Mouse (Mus musculus) left cerebral cortex, postnatal 25 days (tissue): ENCODE results near the gene Emc1. TPM values are rescaled to one million over a fixed set of nuclear protein-coding genes. Genes with fewer than 3 reads are reported as not detected.

Experiments used
- DNase-seq, 2 experiments: peaks; one replicate each; pipeline ENCODE4 v3.0.0; 2022; ENCODE audit warnings: low spot score in 2 of 2, mixed read lengths in 1 of 2
- intact Hi-C: fragments of 180-260 bp; cut with DNase I; formaldehyde crosslinking; loops from one replicate; pipeline ENCODE4 v1.15.1; 2025
- total RNA-seq, 2 experiments: library from RNA; stranded (reverse); gene quantifications; 2 replicates each; pipeline ENCODE4 v1.2.3; 2021

Emc1 gene
- total RNA-seq: 10 to 100 TPM; 80.2 to 86.8 TPM

DNA sequence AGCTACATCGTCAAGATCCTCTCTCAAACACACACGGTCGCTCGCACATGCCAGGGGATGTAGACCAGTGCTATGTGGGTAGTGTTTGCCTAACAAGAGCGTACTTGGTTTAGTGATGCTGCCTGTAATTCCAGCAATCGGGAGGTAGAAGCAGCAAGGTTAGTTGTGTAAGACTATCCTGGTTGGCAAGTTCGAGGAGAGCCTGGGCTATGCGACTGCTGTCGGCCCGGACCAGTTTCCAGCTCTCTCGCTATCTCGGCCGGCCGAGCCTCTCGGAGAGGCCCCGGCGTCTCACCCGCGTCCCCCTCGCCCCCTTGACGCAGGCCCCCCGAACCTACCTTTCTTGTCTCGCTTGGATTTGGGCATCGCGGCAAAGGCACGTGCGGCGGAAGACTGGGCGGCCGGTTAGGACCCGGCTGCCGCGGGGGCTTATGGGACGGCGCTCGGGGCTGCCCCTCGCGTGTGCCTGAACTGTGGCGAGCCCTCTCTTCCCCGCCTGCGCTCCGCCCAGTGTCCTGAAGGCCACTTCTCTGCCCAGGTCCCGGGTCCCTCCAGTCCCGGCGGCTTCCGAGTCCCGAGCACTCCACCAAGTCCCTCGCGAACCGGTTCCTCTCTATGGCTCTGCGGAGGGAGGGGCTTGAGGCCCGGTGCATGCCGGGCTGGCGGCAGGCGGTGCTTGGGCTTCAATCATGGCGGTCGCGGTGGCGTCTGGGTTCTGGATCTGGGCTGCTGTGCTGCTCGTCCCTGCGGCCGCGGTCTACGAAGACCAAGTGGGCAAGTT lies at the start of gene Emc1, which contains the start of the genes Mrto4 and Ubr4:
Gene Emc1, plus strand, starts transcription at position 657 of the 781 bp plus-strand sequence.
Gene Mrto4, minus strand, starts transcription at position 646 of the 781 bp plus-strand sequence.
Gene Ubr4, plus strand, starts transcription at position 679 of the 781 bp plus-strand sequence.
- intact Hi-C loops: loop anchor here (1.0 kb wide), 2 partner anchors 28 to 42 kb away; partner anchors contain the start of genes Akr7a5 and Pqlc2
- peak; percentile 88 to 89 for DNase-seq

DNA sequence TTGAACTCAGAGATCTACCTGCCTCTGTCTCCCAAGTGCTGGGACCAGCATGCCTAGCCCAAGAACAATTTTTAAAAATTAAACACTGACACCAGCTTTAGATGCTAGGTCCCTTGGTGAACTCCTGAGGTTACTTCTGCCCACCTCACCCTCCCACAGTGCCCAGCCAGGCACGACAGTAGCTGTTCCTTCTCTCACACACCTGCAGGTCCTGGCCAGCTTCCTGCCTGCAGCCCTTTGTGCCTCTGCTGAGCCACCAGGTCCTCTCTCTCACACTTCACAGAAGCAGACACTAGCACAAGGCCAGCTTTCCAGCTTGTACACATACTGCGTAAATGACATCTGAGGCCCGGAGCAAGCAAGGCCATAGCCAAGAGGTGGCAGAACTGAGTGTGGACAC lies 46.9 kb upstream of the Emc1 start:
- DNase-seq: no peak
- intact Hi-C loops: no loop called here

DNA sequence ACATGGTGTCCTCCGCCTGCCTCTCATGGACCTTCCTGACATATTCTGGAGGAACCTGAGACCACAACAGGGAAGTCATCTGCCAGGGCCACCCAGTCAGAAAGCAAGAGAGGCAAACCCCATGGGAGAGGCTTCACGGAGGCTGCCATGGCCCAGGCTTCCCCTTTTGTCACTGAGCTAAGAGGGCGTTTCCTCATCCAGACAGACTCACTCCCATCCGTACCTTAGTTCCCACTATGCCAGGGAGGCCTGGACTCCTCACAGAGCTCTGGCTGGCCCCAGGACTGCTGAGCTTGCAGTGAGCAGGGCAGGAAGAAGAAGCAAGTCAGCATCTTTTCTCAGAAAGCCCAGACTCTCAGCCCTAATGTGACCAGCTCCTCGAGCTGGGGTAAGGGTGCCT lies 44.5 kb upstream of the Emc1 start:
- intact Hi-C loops: no loop called here
- no peak for DNase-seq

DNA sequence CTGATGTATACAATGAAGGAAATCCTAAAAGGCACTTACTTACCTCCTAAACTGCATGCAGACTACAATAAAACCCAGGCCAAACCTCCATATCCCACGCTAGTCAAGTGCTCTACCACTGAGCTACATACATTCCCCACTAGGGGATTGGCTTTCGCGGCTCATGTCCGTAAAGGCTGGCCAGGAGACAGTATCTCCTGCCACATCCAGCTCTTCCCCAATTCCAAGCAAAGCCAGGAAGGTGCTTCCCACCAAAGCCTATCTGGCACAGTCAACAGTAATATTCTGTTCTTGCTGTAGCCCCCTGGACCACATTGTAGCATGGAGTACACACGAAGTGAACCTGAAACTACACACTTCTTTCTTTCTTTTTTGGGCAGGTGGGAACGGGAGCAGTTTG lies 42.7 kb upstream of the Emc1 start:
- no peak for DNase-seq
- intact Hi-C loops: loop anchor here (1.0 kb wide), 2 partner anchors 43 to 117 kb away; partner anchors contain the start of genes Capzb, Emc1, Mrto4 and Ubr4

DNA sequence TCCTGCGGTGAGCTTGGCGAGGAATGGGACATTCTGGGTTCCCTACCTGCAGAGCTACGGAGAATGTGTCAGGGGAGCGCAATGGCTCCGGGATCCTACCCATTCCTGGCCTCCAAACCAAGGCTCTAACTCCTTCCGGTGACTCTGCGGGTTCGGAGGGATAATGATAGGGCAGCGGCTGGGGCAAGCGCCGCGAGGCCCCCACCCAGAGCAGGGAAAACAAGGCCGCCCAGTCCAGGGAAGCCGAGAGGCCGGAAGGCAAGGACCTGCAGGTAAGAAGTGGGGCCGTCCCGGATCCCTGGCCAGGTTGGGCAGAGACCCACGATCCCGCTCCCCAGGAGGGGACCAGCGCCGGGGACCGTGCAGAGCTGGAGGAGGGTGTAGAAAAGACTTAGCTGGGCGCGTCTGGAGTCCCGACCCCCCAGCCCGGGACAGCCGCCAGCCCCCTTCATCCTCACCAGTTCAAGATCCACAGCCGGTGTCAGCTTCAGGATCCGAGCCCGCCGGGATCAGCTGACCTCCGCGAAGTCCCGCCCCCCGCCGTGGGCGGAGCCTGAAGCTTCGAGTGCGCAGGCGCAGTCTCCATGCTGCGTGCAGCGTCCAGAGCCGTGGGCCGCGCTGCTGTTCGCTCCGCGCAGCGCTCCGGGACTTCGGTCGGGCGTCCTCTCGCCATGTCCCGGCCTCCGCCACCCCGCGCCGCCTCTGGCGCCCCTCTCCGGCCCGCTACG lies 42.1 kb upstream of the Emc1 start, which contains the start of the genes Pqlc2 and Akr7a5:
Gene Pqlc2, minus strand, starts transcription at position 538 of the 728 bp plus-strand sequence.
Gene Akr7a5, plus strand, starts transcription at position 574 of the 728 bp plus-strand sequence.
- DNase-seq: peak; percentile 97 to 98
- intact Hi-C loops: loop anchor here (1.0 kb wide), 2 partner anchors 42 to 118 kb away; partner anchors contain the start of genes Capzb, Emc1, Mrto4 and Ubr4

DNA sequence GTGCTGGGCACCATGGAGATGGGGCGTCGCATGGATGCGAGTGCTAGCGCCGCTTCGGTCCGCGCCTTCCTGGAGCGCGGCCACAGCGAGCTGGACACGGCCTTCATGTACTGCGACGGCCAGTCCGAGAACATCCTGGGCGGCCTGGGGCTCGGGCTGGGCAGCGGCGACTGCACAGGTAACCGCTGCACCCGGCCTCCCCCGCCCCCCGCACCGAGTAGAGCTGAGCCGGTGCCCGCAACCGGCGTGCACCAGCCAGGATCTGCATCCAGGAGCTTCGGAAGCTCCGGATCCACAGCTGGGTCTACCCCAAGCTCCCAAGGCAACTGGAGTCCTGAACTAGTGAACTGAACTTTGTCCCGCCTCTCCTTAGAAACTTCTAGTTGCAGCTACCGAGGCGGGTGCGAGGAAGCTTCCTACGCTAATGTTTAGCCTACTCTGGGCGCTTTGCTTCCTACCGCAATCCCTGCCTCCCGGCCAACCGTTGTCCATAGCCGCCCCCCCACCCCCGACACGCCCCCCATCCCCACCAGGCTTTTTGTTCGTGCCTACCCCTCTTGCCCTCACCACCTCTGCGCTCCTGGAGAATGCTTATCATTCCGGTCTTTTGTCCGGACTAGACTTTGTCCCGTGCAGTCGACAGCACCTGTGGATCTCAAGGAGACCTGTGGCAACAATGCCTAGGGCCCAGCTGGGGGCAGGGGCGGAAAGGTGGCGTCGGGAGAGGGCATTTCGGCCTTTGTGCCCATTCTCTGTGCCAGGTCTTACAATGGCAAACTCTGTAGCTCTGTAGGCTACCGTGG lies 41.3 kb upstream of the Emc1 start:
- intact Hi-C loops: loop anchor here (1.0 kb wide), 2 partner anchors 41 to 119 kb away; partner anchors contain the start of genes Capzb, Emc1, Mrto4 and Ubr4

DNA sequence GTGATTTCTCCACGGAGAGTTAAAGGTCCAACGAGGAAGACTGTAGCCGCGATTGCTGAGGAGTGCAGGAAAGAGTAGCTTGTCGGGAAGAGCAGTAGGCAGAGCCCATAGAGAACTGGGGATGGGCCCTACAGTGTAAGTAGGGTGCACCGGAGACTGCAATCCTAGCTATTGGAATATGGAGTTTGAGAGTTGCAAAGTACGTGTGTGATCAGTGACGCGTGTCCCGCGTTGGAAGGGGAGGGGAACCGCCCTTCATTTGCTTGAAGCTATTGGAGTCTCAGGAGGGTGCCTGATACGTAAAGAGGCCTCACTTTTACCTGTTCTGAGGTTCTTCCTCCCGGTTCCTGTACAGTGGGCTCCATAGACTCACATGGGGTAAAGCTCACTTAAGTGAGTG lies 40.7 kb upstream of the Emc1 start:
- intact Hi-C loops: no loop called here
- DNase-seq: no peak

More for the DNA sequence above, 41.3 kb upstream of the Emc1 start:
- no peak for DNase-seq

DNA sequence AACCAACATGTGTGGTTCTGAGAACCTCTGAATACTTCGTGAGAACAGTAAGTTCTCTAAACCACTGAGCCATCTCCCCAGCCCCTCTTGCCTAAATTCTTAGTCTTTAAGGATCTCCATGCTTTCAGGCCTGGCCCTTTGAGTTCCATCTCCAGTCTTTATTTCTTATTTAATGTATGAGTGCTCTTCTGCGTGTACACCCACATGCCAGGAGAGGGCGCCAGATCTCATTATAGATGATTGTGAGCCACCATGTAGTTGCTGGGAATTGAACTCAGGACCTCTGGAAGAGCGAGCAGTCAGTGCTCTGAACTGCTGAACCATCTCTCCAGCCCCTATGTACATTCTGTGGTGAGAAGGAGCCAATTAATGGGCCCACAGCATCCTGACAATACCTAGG lies 39.8 kb upstream of the Emc1 start:
- DNase-seq: no peak
- intact Hi-C loops: no loop called here

DNA sequence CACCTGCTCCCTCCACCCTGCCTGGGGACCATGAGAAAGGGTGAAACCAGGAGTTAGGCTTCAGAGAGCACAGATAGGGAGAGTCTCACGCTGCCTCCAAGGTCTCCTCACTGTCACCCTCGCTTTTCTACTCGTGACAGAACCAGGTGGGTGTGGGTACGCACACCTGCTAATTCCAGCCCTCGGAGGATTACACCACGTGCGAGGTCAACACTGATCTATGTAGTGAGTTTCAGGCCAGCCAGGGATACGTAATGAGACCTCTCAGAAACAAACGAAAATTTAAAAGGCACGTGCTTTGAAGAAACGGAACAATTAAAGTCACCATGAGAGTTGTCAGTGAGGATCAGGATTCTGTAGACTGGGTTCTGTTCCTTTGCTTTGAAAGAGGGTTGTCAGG lies 33.9 kb upstream of the Emc1 start:
- intact Hi-C loops: no loop called here
- DNase-seq: no peak

DNA sequence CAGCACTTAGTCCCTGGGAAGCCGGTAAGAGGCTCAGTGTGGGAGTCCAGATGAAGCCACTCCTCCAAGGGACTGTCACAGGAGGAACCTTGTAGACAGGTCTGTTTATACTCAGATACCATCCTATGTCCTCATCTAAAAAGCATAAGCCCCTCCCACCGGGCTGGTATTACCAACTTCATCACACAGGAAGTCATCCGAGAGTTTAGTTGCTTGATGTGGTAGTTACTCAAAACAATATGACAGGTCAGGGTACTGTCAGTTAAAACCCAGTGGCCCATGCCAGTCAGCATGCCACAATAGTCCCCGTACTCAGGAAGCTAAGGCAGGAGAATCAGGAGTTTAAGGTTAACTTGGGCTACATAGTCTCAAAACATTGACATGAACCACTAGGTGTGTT lies 32.6 kb upstream of the Emc1 start:
- no peak for DNase-seq
- intact Hi-C loops: loop anchor here (10.0 kb wide), 1 partner anchor 395 kb away; no protein-coding TSS in a partner anchor

DNA sequence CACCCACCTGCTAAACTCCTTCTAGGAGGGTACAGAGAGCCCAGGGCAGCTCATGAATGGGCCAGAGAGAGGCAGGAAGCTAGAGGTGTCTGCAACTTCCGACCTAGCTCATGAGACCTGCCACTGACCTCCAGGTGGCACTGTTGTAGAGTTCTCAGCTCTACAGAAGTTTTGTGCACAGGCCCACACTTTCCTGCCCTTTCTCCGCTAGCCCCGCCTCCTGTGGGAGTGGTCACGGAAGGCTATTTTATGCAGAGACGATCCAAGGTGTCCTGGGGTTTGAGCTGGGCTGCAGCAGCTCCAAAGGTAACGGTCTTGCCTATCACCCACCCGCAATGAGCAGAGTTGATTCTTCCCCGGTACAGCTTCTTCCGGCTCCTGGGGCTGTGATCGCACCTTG lies 21.8 kb upstream of the Emc1 start:
- no peak for DNase-seq
- intact Hi-C loops: loop anchor here (5.0 kb wide), 1 partner anchor 243 kb away; no protein-coding TSS in a partner anchor

DNA sequence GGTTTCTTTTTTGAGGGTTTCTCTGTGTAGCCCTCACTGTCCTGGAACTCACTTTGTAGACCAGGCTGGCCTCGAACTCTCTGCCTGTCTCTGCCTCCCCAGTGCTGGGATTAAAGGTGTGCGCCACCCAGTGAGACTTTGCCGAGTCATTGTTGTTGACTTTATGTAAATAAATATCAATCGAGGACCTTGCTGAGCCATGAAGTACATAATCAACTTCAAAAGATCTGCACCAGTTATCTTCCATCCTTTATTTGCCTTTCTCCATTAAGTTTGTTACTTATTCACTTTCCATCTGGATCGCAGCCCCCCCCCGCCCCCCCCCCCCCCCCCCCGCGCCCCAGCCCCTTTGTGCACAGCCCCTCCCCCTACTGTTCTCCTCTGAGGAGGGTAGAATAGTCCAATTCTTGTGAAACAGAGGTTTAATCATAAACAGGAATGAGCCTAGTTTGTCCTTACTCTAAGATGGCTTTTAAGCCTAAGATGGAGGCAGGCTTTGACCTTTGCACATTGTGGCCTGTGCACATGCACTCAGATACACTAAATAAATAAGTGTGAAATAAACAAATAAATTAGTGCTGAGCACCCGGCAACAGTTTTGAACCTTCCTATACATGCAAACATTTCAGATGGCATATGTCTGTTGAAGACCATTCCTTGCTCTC lies 17.6 kb upstream of the Emc1 start:
- no peak for DNase-seq
- intact Hi-C loops: loop anchor here (5.0 kb wide), 1 partner anchor 247 kb away; no protein-coding TSS in a partner anchor

DNA sequence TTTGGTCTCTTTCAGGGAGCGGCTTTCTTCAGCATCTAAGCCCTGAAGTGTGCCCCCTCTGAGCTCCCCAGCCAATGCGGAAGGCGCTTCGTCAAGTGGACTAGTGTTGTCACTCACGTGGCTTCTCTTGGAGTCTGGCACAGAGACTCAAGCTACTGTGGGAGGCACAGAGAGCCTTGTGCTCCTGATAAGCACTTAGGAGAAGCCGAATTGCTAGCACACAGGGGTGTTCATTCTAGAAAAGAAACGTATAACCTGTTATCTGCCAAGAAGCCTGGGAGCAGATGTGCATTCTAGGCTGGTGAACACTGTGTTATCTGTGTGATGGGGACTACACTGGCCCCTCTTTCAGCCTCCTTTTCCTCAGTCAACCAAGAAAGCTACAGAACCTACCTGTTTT lies 16.9 kb upstream of the Emc1 start:
- DNase-seq: no peak
- intact Hi-C loops: no loop called here

DNA sequence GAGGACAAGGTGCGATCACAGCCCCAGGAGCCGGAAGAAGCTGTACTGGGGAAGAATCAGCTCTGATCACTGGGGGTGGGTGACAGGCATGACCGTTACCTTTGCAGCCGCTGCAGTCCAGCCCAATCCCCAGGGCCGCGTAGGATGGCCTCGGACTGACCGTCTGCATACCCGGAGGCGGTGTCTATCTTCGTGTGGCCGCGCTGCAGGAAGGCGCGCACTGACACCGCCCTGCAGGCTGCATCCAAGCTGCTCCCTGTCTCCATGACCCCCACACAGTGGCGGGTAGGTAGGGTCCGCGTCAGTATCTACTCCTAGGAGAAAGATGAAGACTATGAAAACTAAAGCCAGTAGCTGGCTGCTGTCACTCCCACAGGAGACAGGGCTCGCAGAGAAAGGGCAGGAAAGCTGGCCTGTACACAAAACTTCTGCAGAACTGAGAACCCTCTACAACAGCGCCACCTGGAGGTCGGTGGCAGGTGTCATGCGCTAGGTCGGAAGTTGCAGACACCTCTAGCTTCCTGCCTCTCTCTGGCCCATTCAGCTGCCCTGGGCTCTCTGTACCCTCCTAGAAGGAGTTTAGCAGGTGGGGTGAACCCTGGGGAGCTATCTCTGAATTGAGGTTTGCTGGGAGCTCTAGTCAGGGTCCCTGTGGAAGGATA lies 15.4 kb upstream of the Emc1 start:
- intact Hi-C loops: no loop called here
- peak; percentile 39 for DNase-seq

DNA sequence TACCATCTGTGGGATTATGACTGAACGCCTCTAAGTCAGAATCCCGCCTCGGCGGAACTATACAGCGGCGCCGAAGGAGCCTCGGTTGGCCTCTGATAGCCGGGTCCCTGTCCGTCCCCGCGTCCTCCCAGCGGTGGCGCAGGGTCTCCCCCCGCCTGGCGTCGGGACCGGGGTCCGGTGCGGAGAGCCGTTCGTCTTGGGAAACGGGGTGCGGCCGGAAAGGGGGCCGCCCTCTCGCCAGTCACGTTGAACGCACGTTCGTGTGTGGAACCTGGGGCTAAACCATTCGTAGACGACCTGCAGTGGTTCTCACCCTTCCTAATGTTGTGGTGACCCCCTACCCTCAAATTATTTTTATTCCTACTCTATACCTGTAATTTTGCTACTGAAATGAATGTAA lies 14.2 kb upstream of the Emc1 start:
- intact Hi-C loops: no loop called here
- DNase-seq: no peak

DNA sequence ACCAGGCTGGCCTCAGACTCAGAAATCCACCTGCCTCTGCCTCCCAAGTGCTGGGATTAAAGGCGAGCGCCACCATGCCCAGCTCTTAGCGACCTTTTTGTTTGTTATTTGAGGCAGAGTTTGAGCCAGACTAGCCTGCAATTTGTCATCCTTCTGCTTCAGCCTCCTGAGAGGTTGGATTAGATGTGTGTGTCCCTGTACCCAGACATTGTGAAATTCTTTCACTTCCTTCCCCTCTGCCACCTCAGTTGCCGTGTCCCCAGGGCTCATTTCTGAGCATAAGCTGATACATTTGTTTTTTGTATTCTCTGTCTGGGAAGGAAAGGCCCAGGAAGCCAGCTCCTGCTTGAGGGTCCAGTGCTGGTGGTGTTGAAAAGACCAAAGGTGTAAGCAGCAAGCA lies 11.6 kb upstream of the Emc1 start:
- intact Hi-C loops: no loop called here
- no peak for DNase-seq

DNA sequence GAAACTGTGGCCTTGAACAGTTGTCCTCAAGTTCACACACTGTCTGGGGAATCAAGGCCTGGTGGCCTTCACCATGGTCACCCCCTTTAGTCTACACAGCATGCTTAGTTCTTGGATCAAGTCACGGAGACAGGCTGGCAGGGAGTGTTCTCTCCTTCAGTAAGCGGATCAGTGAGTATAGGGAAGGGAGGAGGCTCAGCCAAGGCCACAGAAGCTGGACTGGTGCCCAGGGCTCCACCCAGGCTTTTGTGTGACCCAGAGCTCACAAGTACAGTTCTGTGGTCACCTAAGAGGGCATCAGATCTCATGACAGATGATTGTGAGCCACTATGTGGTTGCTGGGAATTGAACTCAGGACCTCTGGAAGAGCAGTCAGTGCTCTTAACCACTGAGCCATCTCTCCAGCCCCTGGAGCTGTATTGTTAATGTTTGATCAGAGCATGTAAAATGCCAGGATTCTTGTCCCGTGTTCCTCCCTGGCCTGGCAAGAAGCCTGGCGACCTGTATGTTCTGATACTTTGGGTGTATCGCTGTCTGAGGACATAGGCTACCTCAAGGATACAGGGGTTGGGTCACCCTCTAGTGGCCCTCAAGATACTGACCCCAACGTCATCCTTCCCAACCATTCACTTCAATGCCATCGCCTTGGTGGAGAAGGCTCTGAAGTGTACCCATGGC lies 10.7 kb upstream of the Emc1 start:
- intact Hi-C loops: no loop called here
- no peak for DNase-seq

DNA sequence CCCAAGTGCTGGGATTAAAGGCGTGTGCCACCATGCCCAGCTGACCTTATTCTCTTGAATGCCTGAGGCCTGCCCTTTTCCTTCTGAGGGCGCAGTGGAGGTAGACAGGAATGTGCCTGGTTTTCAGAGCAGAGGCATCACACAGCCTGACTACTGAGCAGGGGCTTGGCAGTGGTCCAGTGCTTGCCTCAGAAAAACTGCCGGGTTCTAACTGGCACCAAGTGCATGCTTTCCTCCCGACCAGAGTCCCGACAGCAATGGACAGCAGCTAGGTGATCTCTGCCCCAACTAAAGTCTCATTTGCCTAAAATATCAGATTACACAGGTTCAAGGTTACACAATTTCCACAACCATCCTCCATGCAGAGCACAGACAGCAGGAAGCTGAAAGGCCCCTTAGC lies 8.7 kb upstream of the Emc1 start:
- peak; percentile 34 to 48 for DNase-seq

More for the DNA sequence above, 8.7 kb upstream of the Emc1 start:
- intact Hi-C loops: no loop called here
